Mouse (Mus musculus): ENCODE measurements around the gene Xkr7. TPM values are rescaled to one million over a fixed set of nuclear protein-coding genes. Genes with fewer than 3 reads are reported as not detected.

Xkr7 gene
- polyA plus RNA-seq, 1 experiment from 2014 or later, result not detected

DNA sequence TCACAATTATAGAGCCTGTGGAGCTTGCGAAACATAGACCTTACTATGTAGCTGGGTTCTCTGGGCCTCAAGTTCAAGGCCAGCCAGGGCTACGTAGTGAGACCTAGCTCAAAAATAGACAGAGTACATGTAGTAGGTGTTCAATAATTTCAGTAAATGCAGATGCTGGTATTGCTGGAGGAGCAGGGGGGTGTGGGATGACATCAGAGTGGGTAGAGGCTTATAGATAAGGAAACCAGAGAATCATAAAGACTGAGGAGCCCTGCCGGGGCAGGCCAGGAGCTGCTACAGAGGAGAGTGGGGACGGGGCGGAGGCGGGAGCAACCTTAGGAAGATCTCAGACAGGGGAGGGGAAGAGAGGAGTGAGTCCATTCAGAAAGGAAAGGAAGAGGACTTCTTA is 53.9 kb downstream of the Xkr7 start:
- Histone ChIP-seq H3K4me1 (peaks cover 4% of the 10 kb centered on the region; the same call in 1 of the 2 replicates), H3K27ac (no peak overlapping the region), H3K36me3 (no peaks in the 10 kb centered on the region), H3K9me3 (replicated peaks) (no peaks in the 10 kb centered on the region), H3K4me3 (no peak overlapping the region), H3K27me3 (ENCODE audit: low read depth, poor library complexity, severe bottlenecking) (no peaks in the 10 kb centered on the region)
- DNase-seq (ENCODE audit: low spot score), result no peak
- WGBS, result 91% methylated on average over 6 of the region's 6 CpGs

GRCm38 (mm10) chr2:153086166-153086565 is 54.5 kb downstream of the Xkr7 start:
- DNase-seq (ENCODE audit: low spot score), result no peak
- Histone ChIP-seq H3K36me3 (no peaks in the 10 kb centered on the region), H3K4me3 (no peak overlapping the region), H3K27me3 (ENCODE audit: low read depth, poor library complexity, severe bottlenecking) (no peaks in the 10 kb centered on the region), H3K27ac (no peak overlapping the region), H3K9me3 (replicated peaks) (no peaks in the 10 kb centered on the region), H3K4me1 (peaks cover 8% of the 10 kb centered on the region; the same call in 1 of the 2 replicates)
- 89% methylated on average over 4 of the region's 4 CpGs for WGBS

DNA sequence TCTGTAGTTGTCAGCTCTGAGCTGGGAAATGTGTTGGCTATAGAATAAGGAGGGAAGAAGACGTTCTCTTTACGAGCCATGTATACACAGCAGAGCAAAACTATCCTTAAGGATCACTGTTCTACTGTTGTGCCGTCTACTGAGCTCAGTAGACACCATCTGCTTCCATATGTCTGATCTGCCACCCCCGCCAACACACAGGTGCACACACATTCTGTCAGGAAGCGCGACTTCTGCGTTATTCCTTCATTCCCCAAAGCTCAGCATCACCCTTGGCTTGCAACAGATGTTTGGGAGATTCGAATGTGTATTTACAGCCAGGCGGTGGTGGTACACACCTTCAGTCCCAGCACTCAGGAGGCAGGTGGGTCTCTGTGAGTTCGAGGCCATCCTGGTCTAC is 55.4 kb downstream of the Xkr7 start:
- Histone ChIP-seq H3K4me3 (no peak overlapping the region), H3K4me1 (peaks cover 8% of the 10 kb centered on the region; the same call in 1 of the 2 replicates), H3K9me3 (replicated peaks) (no peaks in the 10 kb centered on the region), H3K27me3 (ENCODE audit: low read depth, poor library complexity, severe bottlenecking) (no peaks in the 10 kb centered on the region), H3K36me3 (no peaks in the 10 kb centered on the region), H3K27ac (no peak overlapping the region)
- WGBS, result 91% methylated on average over 10 of the region's 10 CpGs
- no peak for DNase-seq (ENCODE audit: low spot score)

DNA sequence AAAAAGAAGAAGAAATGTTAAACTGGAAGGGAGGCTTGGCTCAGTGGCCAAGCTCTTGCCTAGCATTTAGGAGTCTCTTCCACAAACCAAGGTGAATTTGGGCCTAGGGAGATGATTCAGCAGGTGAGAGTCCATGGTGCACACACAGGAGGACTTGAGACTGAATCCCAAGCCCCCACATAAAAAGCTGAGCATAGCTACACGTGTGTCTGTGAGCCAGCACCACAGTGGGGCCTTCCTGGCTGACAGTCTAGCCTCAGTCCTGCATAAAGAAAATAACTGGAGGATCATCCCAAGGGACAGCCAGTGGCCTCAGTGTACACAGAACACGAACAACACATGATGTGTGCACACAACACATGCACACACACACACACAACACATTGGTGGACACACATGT is 57.7 kb downstream of the Xkr7 start:
- DNase-seq (ENCODE audit: low spot score), result no peak
- whole genome bisulfite sequencing, result 82% methylated on average over 2 of the region's 2 CpGs
- no peak overlapping the region for H3K27ac ChIP-seq
- no peak overlapping the region for H3K4me3 ChIP-seq
- H3K27me3 ChIP-seq (ENCODE audit: low read depth, poor library complexity, severe bottlenecking), result no peaks in the 10 kb centered on the region
- no peaks in the 10 kb centered on the region for H3K36me3 ChIP-seq
- peaks cover 8% of the 10 kb centered on the region; the same call in 1 of the 2 replicates for H3K4me1 ChIP-seq
- H3K9me3 ChIP-seq (replicated peaks), result no peaks in the 10 kb centered on the region

GRCm38 (mm10) chr2:153090551-153091165 is 59.0 kb downstream of the Xkr7 start:
- H3K9me3 ChIP-seq (replicated peaks), result no peaks in the 10 kb centered on the region
- H3K4me1 ChIP-seq, result peaks cover 8% of the 10 kb centered on the region; the same call in 1 of the 2 replicates
- no peak overlapping the region for H3K27ac ChIP-seq
- H3K36me3 ChIP-seq, result no peaks in the 10 kb centered on the region
- no peak for DNase-seq (ENCODE audit: low spot score)
- no peak overlapping the region for H3K4me3 ChIP-seq
- no peaks in the 10 kb centered on the region for H3K27me3 ChIP-seq (ENCODE audit: low read depth, poor library complexity, severe bottlenecking)
- WGBS, result 41% methylated on average over 10 of the region's 10 CpGs

Other genes starting within 250 kb of the Xkr7 start
- 90.1 and 103 TPM in 2 replicates for gene Bcl2l1, start 200.1 kb upstream of the Xkr7 start, polyA plus RNA-seq (2016; fragmentation: Nextera tagmentation; extraction: Ambion mirVana)
- 141 and 147 TPM in 2 replicates for gene Tpx2, start 183.9 kb upstream of the Xkr7 start, polyA plus RNA-seq (2016; fragmentation: Nextera tagmentation; extraction: Ambion mirVana)
- gene Mylk2, start 120.5 kb upstream of the Xkr7 start, polyA plus RNA-seq (2016; fragmentation: Nextera tagmentation; extraction: Ambion mirVana), result not detected in 2 replicates
- 0.26 and 0.64 TPM in 2 replicates for gene Foxs1, start 98.6 kb upstream of the Xkr7 start, polyA plus RNA-seq (2016; fragmentation: Nextera tagmentation; extraction: Ambion mirVana)
- gene Dusp15, start 80.2 kb upstream of the Xkr7 start, polyA plus RNA-seq (2016; fragmentation: Nextera tagmentation; extraction: Ambion mirVana), result 0.58 and 0.68 TPM in 2 replicates
- gene Ttll9, start 69.4 kb upstream of the Xkr7 start, polyA plus RNA-seq (2016; fragmentation: Nextera tagmentation; extraction: Ambion mirVana), result 0.53 and 1.7 TPM in 2 replicates
- gene Pdrg1, start 16.4 kb upstream of the Xkr7 start, polyA plus RNA-seq (2016; fragmentation: Nextera tagmentation; extraction: Ambion mirVana), result 82.6 and 92.5 TPM in 2 replicates
- 1.5 and 1.7 TPM in 2 replicates for gene Ccm2l, start 34.1 kb downstream of the Xkr7 start, polyA plus RNA-seq (2016; fragmentation: Nextera tagmentation; extraction: Ambion mirVana)
- gene Hck, start 76.6 kb downstream of the Xkr7 start, polyA plus RNA-seq (2016; fragmentation: Nextera tagmentation; extraction: Ambion mirVana), result 0.88 and 1.1 TPM in 2 replicates
- gene Tm9sf4, start 129.5 kb downstream of the Xkr7 start, polyA plus RNA-seq (2016; fragmentation: Nextera tagmentation; extraction: Ambion mirVana), result 66.5 and 84.3 TPM in 2 replicates
- gene Tspyl3, start 193.6 kb downstream of the Xkr7 start, polyA plus RNA-seq (2016; fragmentation: Nextera tagmentation; extraction: Ambion mirVana), result 5.8 and 9.9 TPM in 2 replicates
- 24.6 and 27.3 TPM in 2 replicates for gene Plagl2, start 209.6 kb downstream of the Xkr7 start, polyA plus RNA-seq (2016; fragmentation: Nextera tagmentation; extraction: Ambion mirVana)
- gene Pofut1, start 209.7 kb downstream of the Xkr7 start, polyA plus RNA-seq (2016; fragmentation: Nextera tagmentation; extraction: Ambion mirVana), result 5.9 and 6.1 TPM in 2 replicates